Mouse (Mus musculus) layer of hippocampus, adult 9-11 months (tissue): Measurements from ENCODE around the gene Ube2g1.

Experiments
- DNase-seq: peaks from one replicate; pipeline ENCODE4 v3.0.0; 2022

Ube2g1 gene

GRCm38 (mm10) chr11:72606694-72607407 lies at the start of gene Ube2g1:
TSS of gene Ube2g1 (plus strand) at chr11:72607283.
- peak; percentile 99 for DNase-seq

GRCm38 (mm10) chr11:72558155-72558554 lies 48.9 kb upstream of the Ube2g1 start:
- no peak for DNase-seq

- no peak for DNase-seq
Measured at GRCm38 (mm10) chr11:72560661-72561060, 46.4 kb upstream of the Ube2g1 start.

GRCm38 (mm10) chr11:72564232-72564807 lies 42.8 kb upstream of the Ube2g1 start:
- DNase-seq: no peak

GRCm38 (mm10) chr11:72566304-72566703 lies 40.8 kb upstream of the Ube2g1 start:
- no peak for DNase-seq

- DNase-seq: peak; percentile 88
Measured at GRCm38 (mm10) chr11:72566816-72567338, 40.2 kb upstream of the Ube2g1 start.

GRCm38 (mm10) chr11:72569051-72569450 lies 38.0 kb upstream of the Ube2g1 start:
- DNase-seq: no peak

GRCm38 (mm10) chr11:72569671-72570318 lies 37.3 kb upstream of the Ube2g1 start:
- DNase-seq: no peak

- peak; percentile 65 for DNase-seq
Measured at GRCm38 (mm10) chr11:72570319-72570979, 36.6 kb upstream of the Ube2g1 start.

- no peak for DNase-seq
Measured at GRCm38 (mm10) chr11:72573819-72574218, 33.3 kb upstream of the Ube2g1 start.

- no peak for DNase-seq
Measured at GRCm38 (mm10) chr11:72576111-72576465, 31.0 kb upstream of the Ube2g1 start.

GRCm38 (mm10) chr11:72576466-72577351 lies 30.4 kb upstream of the Ube2g1 start:
- no peak for DNase-seq

- no peak for DNase-seq
Measured at GRCm38 (mm10) chr11:72578471-72578870, 28.6 kb upstream of the Ube2g1 start.

- DNase-seq: no peak
Measured at GRCm38 (mm10) chr11:72581609-72582447, 25.3 kb upstream of the Ube2g1 start.

GRCm38 (mm10) chr11:72582448-72582705 lies 24.7 kb upstream of the Ube2g1 start:
- DNase-seq: no peak

- no peak for DNase-seq
Measured at GRCm38 (mm10) chr11:72583092-72583491, 24.0 kb upstream of the Ube2g1 start.

GRCm38 (mm10) chr11:72586570-72586969 lies 20.5 kb upstream of the Ube2g1 start:
- DNase-seq: no peak

- DNase-seq: no peak
Measured at GRCm38 (mm10) chr11:72587537-72588233, 19.4 kb upstream of the Ube2g1 start.

GRCm38 (mm10) chr11:72595010-72595737 lies 11.9 kb upstream of the Ube2g1 start:
- no peak for DNase-seq

GRCm38 (mm10) chr11:72597780-72598179 lies 9.3 kb upstream of the Ube2g1 start:
- no peak for DNase-seq
